Mouse (Mus musculus) granulocyte monocyte progenitor cell, adult 5-6 weeks (primary cell): Measurements from ENCODE around the gene Ctbp1. TPM values are rescaled to one million over a fixed set of nuclear protein-coding genes. Genes with fewer than 3 reads are reported as not detected.
A peak's percentile ranks its signal among the peaks of the same experiment; 100 is the strongest.

ENCODE experiments used
- ATAC-seq: replicated peaks from 2 replicates; pipeline ENCODE4 v1.8.0; 2016; ENCODE audit warnings: mild to moderate bottlenecking, moderate TSS enrichment, inconsistent platforms; ENCODE audit not compliant: poor library complexity, severe bottlenecking
- total RNA-seq, 2 experiments: library from RNA; stranded (forward) in 1 of 2; stranded (reverse) in 1 of 2; fragments of 200-712, 200-1000 nt in 1 of 2; fragments of >200 nt in 1 of 2; fragmentation: Nextera tagmentation in 1 of 2; gene quantifications; 2 replicates each; pipeline ENCODE4 v1.2.3; 2014 to 2017

Ctbp1 gene
- 97.5 and 121 TPM in 2 replicates for total RNA-seq (2014; fragmentation: Nextera tagmentation)
- 95.4 and 119 TPM in 2 replicates for total RNA-seq (2017)

DNA sequence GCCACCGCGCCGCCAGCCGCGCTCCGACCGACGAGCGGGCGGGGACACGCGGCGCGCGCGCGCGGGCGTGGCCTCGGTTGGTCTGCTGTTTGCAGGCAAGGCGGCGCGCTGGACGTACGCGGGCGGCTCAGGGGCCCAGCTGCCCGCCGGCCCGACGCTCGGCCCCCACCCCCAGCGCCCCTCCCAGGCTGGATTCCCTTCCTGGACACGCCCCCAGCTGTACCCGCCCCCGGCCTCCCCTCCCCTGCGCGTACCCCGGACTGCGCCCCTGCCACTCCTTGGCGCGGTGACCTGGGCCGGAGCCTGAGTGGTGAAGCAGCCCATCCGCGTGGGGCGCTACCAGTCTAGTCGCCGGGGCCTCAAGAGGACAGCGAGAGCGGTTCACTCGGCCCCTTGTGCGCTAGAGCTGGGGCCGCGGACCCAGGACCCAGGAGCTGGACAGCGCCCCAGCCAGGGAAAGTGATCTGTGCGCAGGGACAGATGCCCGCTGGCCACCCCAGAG lies at the start of gene Ctbp1:
Gene Ctbp1, minus strand, starts transcription at position 42 of the 502 bp plus-strand sequence.
- ATAC-seq = peak; percentile 73

DNA sequence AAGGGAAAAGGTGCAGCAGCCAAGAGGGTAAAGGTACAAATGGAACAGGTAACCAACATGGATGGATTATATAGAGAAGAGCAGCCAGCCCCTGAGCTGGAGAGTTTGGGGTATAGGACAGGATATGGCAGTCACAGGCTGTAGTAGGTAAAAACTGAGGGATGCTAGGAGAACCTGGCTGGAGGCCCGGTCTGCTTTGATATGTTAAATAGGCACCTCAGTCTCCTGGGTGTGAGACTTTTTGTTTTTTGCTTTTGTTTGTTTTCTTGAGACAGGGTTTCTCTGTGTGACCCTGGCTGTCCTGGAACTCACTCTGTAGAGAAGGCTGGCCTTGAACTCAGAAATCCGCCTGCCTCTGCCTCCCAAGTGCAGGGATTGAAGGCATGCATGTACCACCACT lies 49.7 kb upstream of the Ctbp1 start:
- no peak for ATAC-seq

DNA sequence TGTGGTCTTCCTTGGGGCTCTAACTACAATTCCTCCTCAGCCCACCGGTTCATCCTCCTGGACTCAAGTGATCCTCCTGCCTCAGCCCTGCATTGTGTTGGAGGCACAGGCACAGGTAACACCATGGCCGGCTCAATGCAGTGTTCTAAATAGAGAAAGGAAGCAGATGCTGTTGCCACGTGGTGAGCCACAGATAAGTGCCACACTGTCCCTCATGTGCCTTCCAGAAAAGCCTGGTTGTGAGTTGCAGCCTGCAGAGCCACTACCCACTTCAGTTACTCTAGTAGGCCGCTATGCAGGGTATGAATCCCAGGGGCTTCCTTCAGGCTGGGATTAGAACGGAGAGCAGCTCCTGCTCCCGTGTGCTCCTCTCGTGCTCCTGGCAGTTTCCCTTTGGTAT lies 37.4 kb upstream of the Ctbp1 start:
- ATAC-seq = no peak

DNA sequence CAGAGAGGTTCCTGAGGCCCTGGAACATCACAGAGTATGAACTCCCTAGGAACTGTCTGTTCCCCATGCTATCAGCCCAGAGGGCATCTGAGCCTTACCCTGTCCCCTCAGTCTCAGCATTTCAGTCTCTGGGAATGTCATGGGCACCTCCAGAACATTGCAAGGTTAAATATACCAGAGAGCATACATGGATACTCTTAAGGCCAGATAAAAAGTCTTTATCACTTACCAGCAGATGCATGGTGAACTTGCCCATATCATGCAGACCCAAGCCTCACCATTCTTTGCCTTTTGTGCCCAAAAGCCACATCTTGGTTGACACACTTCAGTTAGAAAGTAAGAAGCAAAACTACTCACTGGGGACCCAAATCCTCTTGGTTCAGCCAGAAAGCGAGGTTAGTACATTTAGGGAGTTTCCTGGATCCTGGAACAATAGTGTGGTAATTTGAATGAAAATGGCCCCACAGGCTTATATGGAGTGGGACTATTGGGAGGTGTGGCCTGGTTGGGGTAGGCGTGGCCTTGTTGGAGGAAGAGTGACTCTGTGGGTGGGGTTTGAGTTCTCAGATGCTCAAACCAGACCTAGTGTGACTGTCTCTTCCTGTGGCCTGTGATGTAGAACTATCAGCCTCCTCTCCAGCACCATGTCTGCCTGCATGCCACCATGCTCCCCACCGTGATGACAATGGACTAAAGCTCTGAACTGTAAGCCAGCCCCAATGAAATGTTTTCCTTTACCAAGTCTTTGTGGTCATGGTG lies 36.1 kb upstream of the Ctbp1 start:
- no peak for ATAC-seq

DNA sequence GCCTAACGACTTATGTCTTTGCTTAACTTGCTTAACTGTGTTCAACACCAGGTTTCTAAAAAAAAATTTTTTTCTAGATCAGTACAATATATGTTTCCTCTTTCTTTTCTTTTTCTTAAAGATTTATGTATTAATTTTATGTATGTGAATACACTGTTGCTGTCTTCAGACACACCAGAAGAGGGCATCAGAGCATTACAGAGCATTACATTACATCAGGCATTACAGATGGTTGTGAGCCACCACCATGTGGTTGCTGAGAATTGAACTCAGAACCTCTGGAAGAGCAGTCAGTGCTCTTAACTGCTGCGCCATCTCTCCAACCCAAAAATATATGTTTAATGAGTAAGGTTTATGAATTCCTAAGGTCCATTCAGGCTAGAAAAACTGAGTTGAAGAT lies 27.0 kb upstream of the Ctbp1 start:
- ATAC-seq = no peak

DNA sequence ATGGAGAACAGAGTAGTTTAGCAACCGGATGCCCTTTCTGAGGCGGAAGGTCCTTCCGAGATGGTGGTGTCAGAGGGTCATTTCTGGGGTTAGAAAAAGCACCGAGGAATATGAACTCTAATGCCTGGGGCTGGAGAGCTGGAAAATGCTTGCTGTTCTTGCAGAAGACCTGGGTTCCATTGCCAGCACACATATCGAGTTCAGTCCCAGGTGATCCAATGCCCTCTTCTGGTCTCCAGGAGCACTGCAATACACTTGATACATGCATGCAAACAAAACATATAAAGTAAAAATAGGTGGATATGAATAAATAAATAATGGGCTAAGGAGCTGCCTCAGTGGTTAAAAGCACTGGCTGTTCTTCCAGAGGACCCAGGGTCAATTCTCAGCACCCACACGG lies 22.4 kb upstream of the Ctbp1 start:
- ATAC-seq = no peak; the same call in 1 of the 2 replicates

DNA sequence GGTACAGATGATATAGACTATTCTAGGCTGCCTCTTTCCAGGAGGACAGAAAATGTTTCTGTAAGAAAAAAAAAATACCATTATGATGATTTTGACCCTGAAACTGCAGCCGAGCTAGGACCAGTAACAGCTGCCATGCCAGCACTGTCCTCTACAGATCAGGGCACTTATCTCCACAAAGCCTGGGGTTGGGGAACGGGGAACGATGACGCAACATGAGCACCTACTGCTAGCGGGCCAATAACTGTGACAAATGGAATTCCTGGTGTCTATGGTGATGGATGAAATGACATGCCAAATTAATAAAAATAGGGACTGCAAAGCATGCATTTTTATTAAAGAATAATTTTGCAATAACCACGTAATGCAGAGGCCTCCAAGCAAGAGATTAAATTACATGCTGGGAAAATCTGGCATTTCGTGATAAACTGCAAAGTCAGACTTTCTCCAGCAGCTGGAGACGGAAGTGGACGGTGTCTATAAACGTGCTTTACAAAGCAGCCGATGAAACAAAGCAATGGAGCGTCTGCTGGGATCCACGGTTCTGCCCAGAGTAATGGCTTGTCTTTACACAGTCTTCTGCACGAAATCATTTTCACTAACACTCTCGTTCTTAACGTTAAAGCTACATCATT lies 19.1 kb upstream of the Ctbp1 start:
- no peak for ATAC-seq

DNA sequence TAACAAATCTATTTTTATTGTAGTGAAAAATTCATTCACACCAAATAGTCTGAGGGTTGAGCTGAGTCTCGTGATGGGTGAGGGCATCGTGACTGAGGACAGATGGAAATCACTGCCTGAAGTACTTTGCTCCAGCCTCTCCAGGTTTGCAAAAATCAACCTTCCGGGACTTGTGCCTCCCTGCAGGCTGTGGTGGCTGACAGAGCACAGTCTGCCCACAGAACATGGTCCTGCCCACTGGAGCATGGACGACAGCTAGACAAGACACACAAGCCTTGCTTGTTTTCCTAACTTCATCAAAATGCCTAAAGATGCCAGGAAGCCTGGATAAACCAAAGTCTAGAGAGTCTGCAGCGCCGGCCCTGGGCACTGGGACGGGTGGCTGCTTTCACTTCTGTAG lies 9.2 kb upstream of the Ctbp1 start:
- no peak for ATAC-seq

DNA sequence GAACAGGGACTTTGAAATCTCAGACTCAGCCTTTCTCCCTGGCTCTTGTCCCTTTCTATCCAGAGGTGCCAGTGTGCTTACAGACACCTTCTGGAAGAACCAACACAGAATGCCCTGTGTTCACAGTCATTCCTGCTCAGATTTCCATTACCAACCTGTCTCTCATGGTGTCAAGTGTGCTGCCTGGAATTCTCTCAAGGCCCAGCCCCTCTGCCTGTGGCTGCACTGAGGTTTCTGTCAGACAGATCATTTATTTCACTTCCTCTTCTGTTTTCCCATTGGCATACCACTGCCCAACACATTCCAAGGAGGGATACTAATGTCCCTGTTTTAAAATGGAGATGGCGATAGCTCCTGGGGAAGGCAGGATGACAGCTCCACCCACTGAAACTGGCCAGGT lies 6.6 kb upstream of the Ctbp1 start:
- no peak for ATAC-seq

DNA sequence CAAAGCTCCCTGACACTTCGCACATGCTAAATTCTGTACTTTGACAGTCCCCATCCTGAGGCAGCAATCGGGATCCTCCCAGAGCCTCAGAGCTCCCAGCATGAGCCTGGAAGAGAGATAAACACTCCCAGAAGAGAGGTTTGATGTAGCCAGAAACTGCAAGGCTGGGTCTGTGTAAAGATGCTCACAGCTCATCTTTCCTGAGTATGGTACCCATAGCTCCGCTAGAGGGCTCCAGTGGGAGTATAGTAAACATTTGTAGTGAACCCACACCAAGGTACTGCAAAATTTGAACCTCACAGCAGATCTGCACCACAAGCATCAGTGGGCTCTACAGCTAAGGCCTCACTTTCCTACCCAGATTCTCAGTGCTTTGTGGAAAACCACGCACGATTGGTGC lies 4.2 kb upstream of the Ctbp1 start:
- ATAC-seq = no peak

DNA sequence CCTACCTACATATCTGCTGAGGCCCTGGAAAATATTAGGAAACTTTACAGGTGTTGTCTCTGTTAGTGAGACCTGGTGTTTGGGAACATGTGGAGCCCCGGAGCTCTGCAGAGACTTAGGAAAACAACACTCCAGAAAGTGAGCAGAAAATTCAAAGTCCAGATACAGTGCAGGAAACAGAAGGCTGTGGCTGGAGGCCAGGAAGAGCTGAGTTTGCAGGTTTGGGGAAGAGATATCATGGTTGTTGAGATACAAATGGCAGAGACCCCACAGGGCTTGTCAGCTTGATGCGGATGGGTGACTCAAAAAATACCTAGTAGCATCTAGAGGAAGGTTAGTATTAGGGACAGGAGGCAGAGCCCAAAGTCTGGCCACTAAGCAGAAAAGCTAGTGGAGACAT lies 2.5 kb upstream of the Ctbp1 start:
- ATAC-seq = no peak

DNA sequence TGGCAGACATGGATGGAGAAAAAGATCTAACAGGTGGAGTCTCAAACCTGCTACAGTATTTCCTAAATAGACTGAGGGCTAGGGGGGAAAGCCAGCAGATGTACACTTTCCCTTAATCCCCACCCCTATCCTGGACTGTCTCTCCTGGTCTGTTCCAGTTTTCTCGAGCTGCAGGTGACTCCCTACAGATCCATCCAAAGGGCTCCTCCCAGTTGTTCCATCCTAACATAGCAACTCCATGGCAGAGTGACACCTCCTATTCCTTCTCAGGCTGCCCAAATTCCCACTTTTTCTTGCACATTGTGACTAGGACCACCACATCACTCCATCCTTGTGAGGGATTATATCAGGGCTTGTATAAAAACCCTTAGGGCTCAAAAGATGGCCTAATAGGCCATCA lies 960 bp upstream of the Ctbp1 start:
- ATAC-seq = no peak

DNA sequence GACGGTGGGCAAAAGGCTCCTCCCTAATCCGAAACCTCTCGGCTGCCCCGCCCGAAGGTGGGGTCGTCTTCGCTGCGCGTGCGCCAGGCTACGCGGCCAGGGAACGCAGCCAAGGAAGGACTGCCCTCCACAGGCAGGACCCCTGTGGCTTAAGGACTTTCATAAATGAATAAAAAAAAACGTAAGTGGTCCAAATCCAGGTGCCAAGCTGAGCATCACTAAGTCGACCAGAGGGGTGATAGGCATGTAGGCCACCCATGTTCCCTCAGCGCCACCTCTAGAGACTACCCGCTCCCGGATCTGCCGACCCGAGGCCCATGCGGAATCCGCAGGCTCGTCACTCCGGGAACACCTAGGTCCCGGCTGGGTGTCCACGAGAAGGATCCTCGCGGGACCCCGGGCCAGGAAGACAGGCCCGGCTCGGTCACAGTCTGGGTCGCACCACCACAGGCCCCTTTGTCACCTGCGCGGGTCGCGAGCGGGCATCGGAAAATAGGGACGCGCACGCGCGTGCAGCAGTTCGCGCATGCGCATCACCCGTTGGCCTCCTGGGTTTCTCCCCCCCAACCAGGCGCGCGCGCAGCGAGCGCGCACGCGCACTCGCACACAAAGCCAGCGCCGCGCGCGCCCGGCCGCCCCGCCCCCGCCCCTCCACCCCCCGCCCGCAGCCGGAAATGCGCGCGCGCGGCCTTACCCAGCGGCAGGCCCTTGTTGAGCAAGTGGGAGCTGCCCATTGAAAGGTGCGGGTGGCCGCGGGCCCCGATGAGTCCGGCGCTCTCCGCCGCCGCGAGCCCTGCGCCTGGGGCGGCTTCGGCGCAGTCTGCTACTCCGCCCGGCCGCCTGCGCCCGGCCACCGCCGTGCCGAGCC lies 475 bp downstream of the Ctbp1 start:
- ATAC-seq = peak; percentile 56

DNA sequence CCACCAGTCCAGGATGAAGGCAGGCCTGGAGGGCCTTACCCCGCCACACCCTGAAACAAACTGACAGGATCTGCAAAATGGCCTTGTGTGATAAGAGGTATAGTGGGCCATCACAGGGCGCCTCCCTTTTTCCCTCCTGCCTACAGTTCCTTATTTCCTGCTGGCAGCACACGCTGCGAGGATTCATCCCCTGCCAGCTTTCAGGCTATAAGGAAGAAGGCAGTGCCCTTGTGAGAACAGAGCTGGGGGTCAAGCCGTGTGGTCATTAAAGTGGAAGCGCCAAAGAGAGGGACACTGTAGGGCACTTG lies 1.1 kb downstream of the Ctbp1 start:
- no peak for ATAC-seq

DNA sequence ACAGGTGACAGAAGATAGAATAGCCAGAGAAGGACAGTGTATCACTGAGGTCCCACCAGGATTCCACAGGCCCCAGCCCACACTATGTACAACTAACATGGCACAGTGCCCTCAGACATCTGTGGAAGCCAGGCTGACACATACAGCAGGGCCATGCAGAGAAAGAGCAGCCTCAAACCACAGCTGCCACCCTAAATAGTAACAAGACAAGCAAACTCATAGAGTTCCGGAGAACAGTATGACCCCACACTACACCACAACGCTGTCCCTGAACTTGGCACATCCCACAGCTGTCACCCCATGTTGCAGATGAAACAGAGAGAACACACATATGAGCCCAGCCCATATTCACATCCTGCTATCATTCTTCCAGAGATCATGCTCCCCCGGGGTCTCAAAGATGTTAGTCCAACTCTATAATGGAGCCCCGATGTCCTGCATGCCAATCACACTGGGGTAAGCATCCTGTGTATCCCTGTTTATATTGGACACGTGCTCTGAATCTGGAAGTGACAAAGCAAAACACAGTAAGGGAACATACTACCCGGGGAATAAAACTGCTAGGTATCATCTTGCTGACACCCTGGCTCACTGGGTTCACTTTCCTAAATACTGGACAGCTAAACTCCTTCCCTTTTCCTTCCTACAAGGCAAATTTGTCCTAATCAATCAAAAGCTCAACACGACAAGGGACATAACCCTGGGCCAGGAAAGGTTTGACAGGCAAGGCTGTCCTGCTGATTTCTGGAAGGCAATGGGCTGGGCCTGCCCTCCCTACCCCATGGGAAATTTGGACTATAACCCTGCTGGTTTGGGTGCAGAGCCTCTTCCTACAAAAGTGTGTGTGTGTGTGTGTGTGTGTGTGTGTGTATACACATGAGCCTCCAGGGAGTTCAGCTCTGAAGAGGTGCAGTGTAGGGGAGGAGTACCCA lies 1.7 kb downstream of the Ctbp1 start:
- no peak for ATAC-seq

DNA sequence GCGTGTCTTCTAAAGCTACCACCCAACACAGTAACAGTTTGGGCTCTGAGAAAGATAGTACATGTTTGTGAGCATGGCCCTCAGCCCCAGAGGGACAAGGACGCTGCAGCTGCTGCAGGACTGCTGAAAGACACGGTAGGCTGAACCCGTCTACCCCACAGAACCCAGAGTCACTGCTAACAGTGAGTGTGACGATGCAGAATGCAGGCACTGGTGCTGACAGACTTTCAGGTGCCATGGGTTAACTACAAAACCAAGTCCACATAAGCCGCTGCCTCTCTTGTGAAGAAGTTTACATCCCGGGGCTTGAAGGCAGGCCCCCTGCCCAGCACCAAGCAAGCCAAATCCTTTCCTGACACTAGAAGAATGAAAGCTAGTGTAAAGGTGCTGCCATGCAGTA lies 2.6 kb downstream of the Ctbp1 start:
- no peak for ATAC-seq

DNA sequence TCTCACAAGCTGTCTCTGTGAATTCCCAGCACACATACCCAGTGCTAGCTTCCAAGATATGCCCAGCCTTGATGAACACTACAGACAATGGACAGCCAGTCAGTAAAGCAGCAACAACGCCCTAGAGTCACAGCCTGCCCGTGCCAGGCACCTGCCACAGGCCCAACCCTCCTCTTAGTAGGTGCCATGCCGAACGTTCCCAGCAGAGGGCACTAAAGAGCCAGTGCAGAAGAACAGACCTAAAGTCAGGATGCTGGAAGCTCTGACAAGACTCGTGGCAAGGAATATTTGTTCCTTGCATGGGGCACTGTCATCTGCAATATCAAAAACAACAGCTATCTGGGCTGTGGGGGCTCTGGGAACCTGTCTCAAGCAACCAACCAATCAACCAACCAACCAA lies 4.2 kb downstream of the Ctbp1 start:
- peak; percentile 46 for ATAC-seq

DNA sequence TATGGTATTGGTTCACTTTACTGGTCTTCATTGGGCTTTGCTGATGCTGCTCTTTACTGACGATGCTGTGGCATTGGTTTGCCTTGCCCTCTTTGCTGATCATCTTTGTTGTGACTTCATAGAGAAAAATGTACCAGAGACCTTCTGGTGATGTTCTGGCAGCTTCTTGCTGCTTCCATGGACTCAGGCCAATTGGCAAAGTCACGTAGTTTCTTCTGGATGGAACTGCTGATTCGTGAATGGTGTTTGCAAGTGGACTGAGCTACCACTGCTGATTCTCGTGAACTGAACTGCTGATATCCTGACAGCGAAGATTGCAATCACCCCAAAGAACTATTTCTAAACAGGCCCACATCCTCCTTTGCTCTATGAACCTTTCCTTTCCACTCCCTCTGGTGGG lies 20.4 kb downstream of the Ctbp1 start:
- ATAC-seq = no peak

DNA sequence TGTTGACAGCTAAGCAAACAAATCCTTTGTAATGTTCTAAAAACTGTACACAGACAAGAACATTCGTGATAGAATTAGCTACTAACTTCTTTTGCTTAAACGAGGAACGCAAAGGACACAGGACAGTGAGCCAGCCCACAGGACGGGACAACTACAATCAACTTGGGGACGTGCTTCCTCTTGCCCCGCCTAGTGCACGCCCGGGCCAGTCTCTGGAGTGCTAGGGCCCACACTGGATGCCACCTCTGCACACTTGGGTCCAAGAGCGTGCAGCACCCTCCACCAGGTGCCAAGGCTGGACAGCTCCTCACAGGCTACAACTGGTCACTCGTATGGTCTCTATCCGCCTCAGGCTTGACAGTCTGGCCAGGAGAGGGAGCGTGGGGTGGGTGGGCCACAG lies 26.6 kb downstream of the Ctbp1 start:
- no peak for ATAC-seq

DNA sequence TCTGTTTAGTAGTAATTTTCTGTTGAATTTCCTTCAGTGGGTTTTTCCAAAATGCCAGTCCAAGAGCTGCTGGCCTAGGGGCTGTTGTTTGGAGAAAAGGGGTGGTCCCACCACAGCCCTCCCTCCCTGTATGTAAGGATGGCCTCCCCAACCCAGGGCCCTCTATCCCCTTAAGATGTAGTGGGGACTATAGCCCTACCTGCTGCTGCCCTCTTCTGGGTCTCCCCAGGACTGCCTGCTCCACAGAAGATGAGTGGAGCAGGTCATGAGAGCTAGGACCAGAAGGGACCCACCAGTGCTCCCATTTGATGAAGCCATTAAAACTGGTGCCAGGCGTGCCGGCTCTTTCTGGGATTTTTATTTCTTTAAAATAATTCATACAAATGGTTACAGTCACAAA lies 27.4 kb downstream of the Ctbp1 start:
- no peak for ATAC-seq
